Mouse (Mus musculus): ENCODE results near the gene Mmp19. TPM values are rescaled to one million over a fixed set of nuclear protein-coding genes. Genes with fewer than 3 reads are reported as not detected.
"Not testable (repeated sequence)": the region's sequence is repeated elsewhere in the genome, so short reads cannot be mapped to it uniquely, and the experiment has no call there.

The Mmp19 gene
- polyA plus RNA-seq, 1 experiment from 2014 or later, result 0.44 TPM

DNA sequence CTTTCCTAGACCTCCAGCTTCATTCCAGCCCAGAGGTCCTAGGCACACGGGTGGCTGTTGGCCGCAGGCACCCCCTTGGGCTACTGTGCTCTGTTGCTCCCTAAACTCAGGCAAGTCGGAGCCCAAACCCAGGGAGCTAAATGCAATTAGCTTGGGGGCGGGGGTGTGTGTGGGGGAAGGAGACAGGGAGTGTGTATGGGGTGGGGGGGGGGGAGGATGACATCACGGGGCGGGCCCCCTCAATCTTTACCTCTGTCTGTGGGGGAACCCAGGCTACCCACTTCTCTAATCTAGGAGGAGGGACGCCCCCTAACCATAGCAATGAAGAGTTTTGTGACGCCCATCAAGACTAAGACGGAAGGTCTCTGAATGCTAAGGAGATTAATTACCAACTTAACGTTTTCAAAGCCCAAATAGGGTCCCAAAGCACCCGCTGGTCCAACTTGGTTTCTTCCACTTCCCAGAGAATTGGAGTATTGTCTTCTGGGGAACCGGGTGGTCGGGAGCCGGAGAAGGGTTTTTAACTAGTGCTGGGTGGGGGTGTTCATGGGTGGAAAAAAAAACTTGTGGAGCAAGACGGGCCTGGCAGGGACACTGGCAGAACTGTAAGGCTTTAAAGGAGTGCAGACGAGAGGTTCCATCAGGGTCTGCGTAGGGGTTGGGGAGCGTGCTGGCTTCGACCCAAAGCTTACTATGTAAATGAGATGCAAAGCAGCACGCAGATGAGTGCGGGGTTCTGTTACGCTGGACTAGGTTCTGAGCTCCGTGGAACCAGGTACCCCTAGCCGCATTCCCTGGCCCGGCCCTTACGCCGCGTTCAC lies 13.8 kb downstream of the Mmp19 start, which contains the start of gene Tmem198b:
Gene Tmem198b, minus strand, starts transcription at position 100 of the 821 bp plus-strand sequence.
- H3K27me3 ChIP-seq (ENCODE audit: low read depth, poor library complexity, severe bottlenecking), result no peaks in the 10 kb centered on the region
- no peaks in the 10 kb centered on the region for H3K9me3 ChIP-seq (replicated peaks)
- WGBS, result under 1% methylated on average over 28 of the region's 28 CpGs
- peak; percentile 84 for DNase-seq (ENCODE audit: low spot score)
- peak within 1 kb of the TSS; percentile 97 for H3K27ac ChIP-seq (replicated peaks)
- H3K36me3 ChIP-seq, result peaks cover 60% of the 10 kb centered on the region
- H3K4me3 ChIP-seq, result peak within 1 kb of the TSS; percentile 88
- H3K4me1 ChIP-seq, result peaks cover 58% of the 10 kb centered on the region

DNA sequence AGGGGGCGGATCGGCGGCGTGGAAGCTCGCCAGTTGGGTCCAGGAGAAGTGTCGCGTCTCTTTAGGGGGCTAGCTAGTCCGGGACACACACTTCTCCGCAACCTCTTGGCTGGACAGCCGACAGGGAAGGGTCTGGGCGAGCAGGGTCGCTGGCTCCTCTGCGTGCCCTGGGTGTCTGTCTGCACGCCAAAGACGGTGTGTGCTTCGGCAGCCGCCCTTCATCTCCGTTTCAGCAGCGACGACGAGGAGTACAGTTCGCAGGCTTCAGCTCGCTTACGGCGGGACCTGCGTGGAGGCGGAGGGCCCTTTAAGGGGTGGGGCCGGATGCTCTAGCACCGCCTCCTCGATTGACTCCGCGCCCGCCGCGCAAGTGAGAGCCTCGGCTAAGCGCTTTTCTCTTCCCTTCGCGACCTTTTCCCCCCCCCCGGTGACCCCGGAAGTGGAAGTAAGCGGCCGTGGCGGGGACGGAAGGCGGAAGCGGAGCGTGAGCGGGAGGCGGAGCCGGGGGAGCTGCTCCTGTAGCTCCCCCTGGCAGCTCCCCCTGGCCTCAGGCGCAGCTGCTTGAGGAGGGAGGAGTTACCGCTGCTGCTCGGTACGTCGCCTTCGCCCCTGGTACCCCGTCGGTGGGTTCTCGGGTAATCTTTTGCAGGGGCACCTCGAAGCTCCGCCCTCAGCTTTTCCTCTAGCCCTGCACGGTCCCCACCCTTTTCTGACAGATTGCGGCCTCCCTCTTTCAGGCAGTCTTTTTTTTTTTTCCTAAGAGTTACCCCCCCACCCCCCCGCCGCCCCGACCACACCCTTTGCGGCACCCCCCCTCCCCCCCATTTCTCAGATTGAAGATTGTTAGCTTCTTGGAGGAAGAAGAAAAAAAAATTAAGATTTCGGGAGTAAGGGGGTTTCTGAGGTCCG lies 14.6 kb downstream of the Mmp19 start:
- H3K27me3 ChIP-seq (ENCODE audit: low read depth, poor library complexity, severe bottlenecking), result no peaks in the 10 kb centered on the region
- whole genome bisulfite sequencing, result under 1% methylated on average over 70 of the region's 70 CpGs
- peaks cover 60% of the 10 kb centered on the region for H3K4me1 ChIP-seq
- H3K36me3 ChIP-seq, result peaks cover 59% of the 10 kb centered on the region
- peak overlapping the region; percentile 97 for H3K27ac ChIP-seq (replicated peaks)
- peak overlapping the region; percentile 88 for H3K4me3 ChIP-seq
- DNase-seq (ENCODE audit: low spot score), result peak; percentile 99
- no peaks in the 10 kb centered on the region for H3K9me3 ChIP-seq (replicated peaks)

DNA sequence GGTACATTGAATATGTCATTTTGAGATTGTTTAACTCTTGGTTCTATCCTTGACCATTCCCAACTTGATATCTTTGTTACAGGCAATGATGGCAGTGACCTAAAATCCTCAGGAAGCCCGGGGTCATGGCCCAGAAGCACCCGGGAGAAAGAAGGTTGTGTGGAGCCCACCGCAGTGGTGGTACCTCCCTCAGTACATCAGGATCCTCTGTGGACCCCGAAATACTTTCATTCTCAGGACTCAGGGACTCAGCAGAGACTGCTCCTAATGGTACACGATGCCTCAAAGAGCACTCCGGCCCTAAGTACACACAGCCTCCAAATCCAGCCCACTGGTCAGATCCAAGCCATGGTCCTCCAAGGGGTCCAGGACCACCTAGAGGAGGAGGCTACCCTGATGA lies 15.4 kb downstream of the Mmp19 start:
- Histone ChIP-seq H3K27me3 (ENCODE audit: low read depth, poor library complexity, severe bottlenecking) (no peaks in the 10 kb centered on the region), H3K4me3 (peak overlapping the region; percentile 88), H3K36me3 (peaks cover 53% of the 10 kb centered on the region), H3K9me3 (replicated peaks) (no peaks in the 10 kb centered on the region), H3K27ac (replicated peaks) (peak overlapping the region; percentile 97), H3K4me1 (peaks cover 60% of the 10 kb centered on the region)
- 66% methylated on average over 6 of the region's 6 CpGs for WGBS
- no peak for DNase-seq (ENCODE audit: low spot score)

DNA sequence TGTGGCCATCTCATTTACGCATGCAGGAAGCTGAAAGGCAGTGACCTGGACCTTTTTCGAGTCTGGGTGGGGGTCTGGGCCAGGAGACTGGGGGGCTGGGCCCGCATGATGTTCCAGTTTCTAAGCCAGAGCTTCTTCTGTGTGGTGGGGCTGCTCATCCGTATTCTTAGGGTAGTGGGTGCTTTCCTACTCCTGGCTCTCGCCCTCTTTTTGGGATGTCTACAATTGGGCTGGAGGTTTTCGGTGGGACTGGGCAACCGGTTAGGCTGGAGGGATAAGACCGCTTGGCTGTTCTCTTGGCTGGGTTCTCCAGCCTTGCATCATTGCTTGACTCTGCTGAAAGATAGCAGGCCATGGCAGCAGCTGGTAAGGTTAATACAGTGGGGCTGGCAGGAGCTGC lies 16.3 kb downstream of the Mmp19 start:
- Histone ChIP-seq H3K27me3 (ENCODE audit: low read depth, poor library complexity, severe bottlenecking) (no peaks in the 10 kb centered on the region), H3K4me1 (peaks cover 60% of the 10 kb centered on the region), H3K9me3 (replicated peaks) (no peaks in the 10 kb centered on the region), H3K36me3 (peaks cover 45% of the 10 kb centered on the region), H3K4me3 (peak overlapping the region; percentile 88), H3K27ac (replicated peaks) (no peak overlapping the region)
- no peak for DNase-seq (ENCODE audit: low spot score)
- 96% methylated on average over 8 of the region's 8 CpGs for WGBS

DNA sequence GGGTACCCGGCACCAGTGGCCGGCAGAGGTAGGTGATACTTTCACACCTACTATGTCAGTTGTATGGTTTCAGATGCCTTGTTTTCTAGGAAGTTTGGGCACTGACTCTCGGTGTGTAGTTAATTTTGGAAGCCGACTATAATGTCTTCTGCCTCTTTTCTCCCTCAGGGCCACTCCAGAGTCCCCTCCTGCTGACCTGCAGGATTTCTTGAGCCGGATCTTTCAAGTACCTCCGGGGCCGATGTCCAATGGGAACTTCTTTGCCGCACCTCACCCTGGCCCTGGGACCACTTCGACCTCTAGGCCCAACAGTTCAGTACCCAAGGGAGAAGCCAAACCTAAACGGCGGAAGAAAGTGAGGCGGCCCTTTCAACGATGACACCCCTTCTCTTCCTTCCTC lies 26.3 kb downstream of the Mmp19 start, which contains the start of gene Sarnp:
Gene Sarnp, plus strand, starts transcription at position 301 of the 400 bp plus-strand sequence.
- Histone ChIP-seq H3K4me1 (peaks cover 10% of the 10 kb centered on the region), H3K36me3 (peaks cover 75% of the 10 kb centered on the region), H3K4me3 (no peak within 1 kb of the TSS), H3K27ac (replicated peaks) (no peak within 1 kb of the TSS), H3K9me3 (replicated peaks) (no peaks in the 10 kb centered on the region), H3K27me3 (ENCODE audit: low read depth, poor library complexity, severe bottlenecking) (no peaks in the 10 kb centered on the region)
- no peak for DNase-seq (ENCODE audit: low spot score)
- WGBS, result 97% methylated on average over 13 of the region's 13 CpGs

DNA sequence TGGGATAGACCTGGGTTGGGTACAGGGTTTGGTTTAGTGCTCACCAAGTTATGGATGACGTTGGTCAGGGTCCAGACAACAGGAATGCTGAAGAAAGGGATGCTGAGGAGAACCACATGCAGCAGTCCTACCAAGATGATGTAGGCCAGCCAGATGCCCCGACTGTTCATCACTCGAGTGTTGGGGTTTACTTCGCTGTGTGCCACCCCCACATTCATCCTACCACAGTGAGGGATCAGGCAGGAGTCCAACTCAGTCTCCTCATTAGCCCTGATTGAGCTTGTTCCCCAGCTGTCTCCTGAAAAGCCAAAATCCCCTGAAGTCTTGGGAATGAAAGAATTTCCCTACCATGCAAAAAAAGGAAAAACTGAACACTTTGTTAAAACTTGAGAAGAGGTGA lies 29.5 kb downstream of the Mmp19 start:
- Histone ChIP-seq H3K27me3 (ENCODE audit: low read depth, poor library complexity, severe bottlenecking) (no peaks in the 10 kb centered on the region), H3K36me3 (peaks cover 61% of the 10 kb centered on the region)
- 92% methylated on average over 4 of the region's 4 CpGs for WGBS

DNA sequence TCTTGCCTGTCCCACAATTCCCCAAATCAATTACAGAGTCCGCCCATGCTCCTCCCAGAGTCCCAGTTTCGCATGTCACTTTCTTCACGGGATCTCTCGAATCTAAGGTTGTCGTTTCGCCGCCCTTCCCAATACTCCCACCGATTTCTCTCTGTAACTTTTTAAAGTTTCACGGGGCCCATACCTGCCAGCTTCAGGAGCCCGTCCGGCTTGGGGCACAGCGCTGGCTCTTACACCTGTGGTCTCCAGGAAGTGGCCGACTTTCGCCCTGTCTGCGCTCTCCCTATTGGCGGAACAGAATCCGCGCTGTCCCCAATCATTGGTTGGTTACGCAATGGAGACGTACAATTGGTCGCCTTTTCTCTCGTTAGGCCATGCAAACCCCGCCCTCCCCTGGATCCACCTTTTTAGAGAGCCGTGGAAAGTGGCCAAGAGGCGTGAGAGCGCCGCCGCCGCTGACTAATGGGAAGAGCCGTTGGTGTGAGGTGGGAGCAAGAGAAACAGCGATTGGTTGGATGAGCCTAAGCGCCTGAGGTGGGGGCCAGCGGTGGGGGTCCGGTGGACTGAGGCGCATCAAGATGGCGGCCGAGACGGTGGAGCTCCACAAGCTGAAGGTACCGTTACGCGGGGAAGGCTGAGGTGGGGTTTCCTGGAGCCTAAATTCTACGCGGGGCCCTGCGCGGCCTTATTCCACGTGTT lies 30.8 kb downstream of the Mmp19 start, which contains the start of gene Ormdl2:
Gene Ormdl2, minus strand, starts transcription at position 288 of the 699 bp plus-strand sequence.
- Histone ChIP-seq H3K4me3 (peak within 1 kb of the TSS; percentile 72), H3K27ac (replicated peaks) (peak within 1 kb of the TSS; percentile 87), H3K9me3 (replicated peaks) (no peaks in the 10 kb centered on the region), H3K36me3 (peaks cover 61% of the 10 kb centered on the region), H3K4me1 (peaks cover 23% of the 10 kb centered on the region), H3K27me3 (ENCODE audit: low read depth, poor library complexity, severe bottlenecking) (no peaks in the 10 kb centered on the region)
- WGBS, result under 1% methylated on average over 46 of the region's 46 CpGs
- peak; percentile 99 for DNase-seq (ENCODE audit: low spot score)

More for the DNA sequence above, 29.5 kb downstream of the Mmp19 start:
- Histone ChIP-seq H3K4me1 (peaks cover 23% of the 10 kb centered on the region), H3K9me3 (replicated peaks) (no peaks in the 10 kb centered on the region), H3K27ac (replicated peaks) (no peak overlapping the region), H3K4me3 (peak overlapping the region; percentile 72; the same call in 1 of the 2 replicates)
- DNase-seq (ENCODE audit: low spot score), result no peak

DNA sequence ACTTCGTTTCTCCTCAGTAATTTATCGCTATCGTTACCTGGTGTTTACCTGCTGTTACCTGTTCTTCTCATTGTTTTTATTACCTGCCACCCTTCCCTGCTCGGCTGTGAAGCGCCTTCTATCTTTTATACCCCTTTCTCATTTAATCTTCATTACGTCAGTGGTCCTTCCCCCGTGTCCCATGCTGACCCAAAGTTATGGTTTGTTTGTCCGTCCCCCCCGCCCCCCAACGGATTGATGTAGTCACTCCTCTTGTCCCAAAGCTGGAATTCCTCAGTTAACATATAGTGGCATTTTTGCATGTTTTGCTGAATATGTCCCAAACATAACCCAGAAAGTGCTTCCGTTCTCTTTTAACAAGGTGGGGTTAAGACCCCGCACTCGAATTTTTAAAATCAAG lies 31.4 kb downstream of the Mmp19 start:
- DNase-seq (ENCODE audit: low spot score), result no peak
- Histone ChIP-seq H3K27ac (replicated peaks) (peak overlapping the region; percentile 87), H3K27me3 (ENCODE audit: low read depth, poor library complexity, severe bottlenecking) (no peaks in the 10 kb centered on the region), H3K36me3 (peaks cover 61% of the 10 kb centered on the region), H3K4me1 (peaks cover 23% of the 10 kb centered on the region), H3K9me3 (replicated peaks) (no peaks in the 10 kb centered on the region), H3K4me3 (peak overlapping the region; percentile 72)
- 6% methylated on average over 13 of the region's 13 CpGs for WGBS

DNA sequence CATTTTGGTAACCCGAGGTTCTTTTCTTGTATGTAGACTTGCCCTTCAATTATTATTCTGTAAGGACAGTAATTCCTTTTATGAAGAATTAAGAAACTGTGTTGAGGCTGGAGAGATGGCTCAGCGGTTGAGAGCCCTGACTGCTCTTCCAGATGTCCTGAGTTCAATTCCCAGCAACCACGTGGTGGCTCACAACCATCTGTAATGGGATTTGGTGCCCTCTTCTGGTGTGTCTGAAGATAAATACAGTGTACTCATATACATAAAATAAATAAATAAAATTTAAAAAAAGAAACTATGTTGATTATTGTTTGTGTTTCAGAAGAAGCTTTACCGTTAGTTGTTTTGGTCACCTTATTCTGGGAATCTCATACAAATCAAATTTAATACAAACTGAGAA lies 32.4 kb downstream of the Mmp19 start:
- not testable (repeated sequence) for H3K9me3 ChIP-seq (replicated peaks); DNase-seq (ENCODE audit: low spot score); H3K27ac ChIP-seq (replicated peaks); H3K27me3 ChIP-seq (ENCODE audit: low read depth, poor library complexity, severe bottlenecking)
- Histone ChIP-seq H3K4me1 (peaks cover 23% of the 10 kb centered on the region), H3K4me3 (peak overlapping the region; percentile 72), H3K36me3 (peaks cover 60% of the 10 kb centered on the region)
- 74% methylated on average over 4 of the region's 4 CpGs for WGBS

DNA sequence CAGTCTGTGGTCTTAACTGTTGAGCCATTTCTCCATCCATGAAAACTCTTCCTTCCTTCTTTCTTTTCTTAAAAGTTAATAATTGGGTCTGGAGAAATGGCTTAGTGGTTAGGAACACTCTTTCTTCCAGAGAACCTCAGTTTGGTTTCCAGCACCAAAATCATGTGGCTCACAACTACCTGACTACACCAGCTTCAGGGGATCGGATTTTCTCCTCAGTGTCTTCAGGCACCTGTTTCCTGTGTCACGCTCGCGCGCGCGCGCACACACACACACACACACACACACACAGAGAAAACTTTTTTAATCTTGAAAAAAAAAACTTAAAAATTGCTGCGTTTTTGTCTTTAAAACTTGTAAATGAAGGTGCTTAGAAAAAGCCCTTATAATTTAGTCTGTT lies 33.1 kb downstream of the Mmp19 start:
- Histone ChIP-seq H3K36me3 (peaks cover 57% of the 10 kb centered on the region), H3K9me3 (replicated peaks) (no peaks in the 10 kb centered on the region), H3K27ac (replicated peaks) (no peak overlapping the region), H3K4me1 (peaks cover 23% of the 10 kb centered on the region), H3K4me3 (no peak overlapping the region), H3K27me3 (ENCODE audit: low read depth, poor library complexity, severe bottlenecking) (no peaks in the 10 kb centered on the region)
- DNase-seq (ENCODE audit: low spot score), result no peak
- WGBS, result 97% methylated on average over 9 of the region's 9 CpGs

DNA sequence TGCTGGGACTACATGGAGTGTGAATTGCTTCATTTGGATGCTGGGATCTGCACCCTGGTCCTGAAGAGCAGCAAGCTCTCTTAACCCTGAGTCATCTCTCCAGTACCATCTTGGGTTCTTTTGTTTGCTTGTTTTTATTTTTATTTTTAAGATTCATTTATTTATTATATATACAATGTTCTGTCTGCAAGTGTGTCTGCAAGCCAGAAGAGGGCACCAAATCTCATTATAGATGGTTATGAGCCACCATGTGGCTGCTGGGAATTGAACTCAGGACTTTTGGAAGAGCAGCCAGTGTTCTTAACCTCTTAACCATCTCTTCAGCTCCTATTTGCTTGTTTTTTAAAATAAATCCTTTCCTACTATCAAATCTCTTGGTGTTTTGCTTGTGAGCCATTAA lies 46.7 kb downstream of the Mmp19 start:
- no peaks in the 10 kb centered on the region for H3K4me1 ChIP-seq
- H3K27me3 ChIP-seq (ENCODE audit: low read depth, poor library complexity, severe bottlenecking), result no peaks in the 10 kb centered on the region
- H3K9me3 ChIP-seq (replicated peaks), result no peaks in the 10 kb centered on the region
- no peak for DNase-seq (ENCODE audit: low spot score)
- H3K36me3 ChIP-seq, result peaks cover 100% of the 10 kb centered on the region
- no peak overlapping the region for H3K27ac ChIP-seq (replicated peaks)
- no peak overlapping the region for H3K4me3 ChIP-seq

DNA sequence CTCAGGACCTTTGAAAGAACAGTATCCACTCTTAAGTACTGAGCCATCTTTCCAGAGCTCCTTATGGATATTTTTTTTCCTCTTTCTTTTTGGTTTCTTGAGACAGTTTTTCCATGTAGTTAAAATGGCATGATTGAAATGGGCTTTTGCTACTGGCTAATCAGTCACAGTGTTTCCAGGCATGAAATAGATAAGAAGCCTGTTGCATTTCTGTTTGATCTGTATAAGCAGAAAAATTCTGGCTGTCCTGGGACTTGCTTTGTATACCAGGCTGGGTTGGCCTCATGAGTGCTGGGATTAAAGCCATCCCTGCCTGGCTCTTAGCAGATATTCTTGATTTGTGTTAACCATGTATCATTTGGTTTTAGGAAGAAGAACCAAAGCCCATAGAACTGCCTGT lies 48.7 kb downstream of the Mmp19 start:
- H3K27ac ChIP-seq (replicated peaks), result no peak overlapping the region
- peaks cover 96% of the 10 kb centered on the region for H3K36me3 ChIP-seq
- DNase-seq (ENCODE audit: low spot score), result no peak
- H3K4me1 ChIP-seq, result no peaks in the 10 kb centered on the region
- H3K4me3 ChIP-seq, result no peak overlapping the region
- no peaks in the 10 kb centered on the region for H3K27me3 ChIP-seq (ENCODE audit: low read depth, poor library complexity, severe bottlenecking)
- H3K9me3 ChIP-seq (replicated peaks), result no peaks in the 10 kb centered on the region
